Mouse (Mus musculus) heart, postnatal 4 days (tissue): ENCODE measurements around the gene Exoc4. TPM values are rescaled to one million over a fixed set of nuclear protein-coding genes. Genes with fewer than 3 reads are reported as not detected.

Source experiments
- DNase-seq: peaks from one replicate; pipeline ENCODE4 v3.0.0; 2021
- total RNA-seq, 2 experiments: library from RNA; stranded (reverse); gene quantifications; 2 replicates each; pipeline ENCODE4 v1.2.3; 2021

Exoc4 gene
- total RNA-seq, 2 experiments from 2014 or later, result 57.2 to 60.3 TPM

DNA sequence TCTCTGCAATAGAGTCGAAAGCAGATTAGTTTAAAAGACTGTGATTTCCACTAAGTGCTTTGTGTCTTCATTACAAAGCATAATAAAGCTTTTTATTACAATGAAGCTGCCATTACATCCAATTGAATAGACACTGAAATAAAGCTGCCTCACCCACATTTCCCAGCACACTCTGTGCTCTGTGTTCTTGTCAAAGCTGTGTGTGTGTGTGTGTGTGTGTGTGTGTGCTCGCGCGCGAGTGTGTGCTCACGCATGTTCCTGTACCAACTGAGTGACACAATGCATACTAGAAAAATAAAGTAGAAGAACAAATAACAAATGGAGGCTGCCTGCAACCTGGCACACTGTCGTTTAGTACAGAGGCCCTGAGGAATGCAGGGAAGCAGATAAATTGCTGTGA, 706.6 kb downstream of the Exoc4 start:
- DNase-seq, result no peak

GRCm38 (mm10) chr6:33958281-33958680, 709.4 kb downstream of the Exoc4 start:
- no peak for DNase-seq

DNA sequence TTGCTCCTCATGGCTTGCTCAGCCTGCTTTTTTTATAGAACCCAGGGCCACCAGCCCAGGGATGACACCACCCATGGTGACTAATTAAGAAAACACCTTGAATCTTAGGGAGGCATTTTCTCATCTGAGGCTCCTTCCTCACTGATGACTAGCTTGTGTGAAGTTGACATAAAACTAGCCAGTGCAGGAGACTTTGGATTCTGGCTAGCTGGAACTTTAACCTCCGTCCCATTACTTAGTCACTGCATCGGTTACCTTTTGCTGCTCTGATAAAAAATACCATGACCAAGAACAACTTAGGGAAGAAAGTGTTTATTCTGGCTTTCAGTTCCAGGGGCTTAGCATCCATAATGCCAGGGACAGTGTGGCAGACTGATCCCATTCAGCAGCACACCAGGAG, 711.9 kb downstream of the Exoc4 start:
- DNase-seq, result no peak

GRCm38 (mm10) chr6:33963092-33963491, 714.2 kb downstream of the Exoc4 start:
- DNase-seq, result no peak

- DNase-seq, result no peak
These were observed 716.7 kb downstream of the Exoc4 start for GRCm38 (mm10) chr6:33965571-33965970.

DNA sequence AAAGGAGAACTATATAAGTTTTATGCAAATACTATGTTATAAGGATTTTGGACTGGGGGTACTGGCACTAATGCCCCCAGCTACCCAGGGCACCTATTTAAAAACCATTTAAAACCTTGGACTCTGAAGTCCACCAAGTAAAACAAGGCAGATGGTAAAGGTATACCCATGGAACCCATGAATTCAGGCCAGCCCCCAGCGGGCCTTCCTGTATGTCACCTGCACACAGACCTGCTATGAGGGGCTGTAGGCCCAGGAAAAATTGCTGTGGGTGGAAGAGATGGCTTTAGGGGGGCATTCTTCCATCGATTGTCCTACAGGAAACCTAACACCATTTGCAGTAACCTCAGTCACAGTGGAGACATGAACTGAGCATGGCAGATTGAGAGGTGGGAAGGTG, 719.9 kb downstream of the Exoc4 start:
- DNase-seq, result no peak

- DNase-seq, result no peak
These were observed 723.9 kb downstream of the Exoc4 start for GRCm38 (mm10) chr6:33972801-33973200.

- DNase-seq, result no peak
These were observed 727.7 kb downstream of the Exoc4 start for GRCm38 (mm10) chr6:33976576-33976975.

DNA sequence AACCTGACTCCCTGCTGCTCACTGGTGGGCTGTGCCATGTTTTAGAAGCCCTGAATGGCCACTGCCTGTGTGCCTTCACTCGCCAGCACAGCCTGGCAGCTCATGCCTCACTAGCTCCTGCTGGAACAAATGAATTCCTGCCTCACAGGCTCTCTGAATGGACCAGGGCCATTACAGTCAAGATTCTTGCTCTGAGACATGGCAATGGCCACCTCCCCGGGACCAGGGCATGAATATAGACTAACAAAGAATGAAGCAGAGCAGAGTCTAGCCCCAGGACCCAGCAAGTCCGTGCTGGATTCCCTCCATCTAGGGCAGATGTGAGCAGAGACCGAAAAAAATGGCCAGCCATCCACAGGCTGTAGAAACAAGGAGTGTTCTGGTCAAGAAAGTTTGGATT, 728.6 kb downstream of the Exoc4 start:
- DNase-seq, result no peak

- DNase-seq, result no peak
These were observed 729.0 kb downstream of the Exoc4 start for GRCm38 (mm10) chr6:33977880-33978279.

- no peak for DNase-seq
These were observed 733.8 kb downstream of the Exoc4 start for GRCm38 (mm10) chr6:33982709-33983108.

- no peak for DNase-seq
These were observed 738.2 kb downstream of the Exoc4 start for GRCm38 (mm10) chr6:33987132-33987531.

GRCm38 (mm10) chr6:33992213-33993034, 743.5 kb downstream of the Exoc4 start:
- no peak for DNase-seq

DNA sequence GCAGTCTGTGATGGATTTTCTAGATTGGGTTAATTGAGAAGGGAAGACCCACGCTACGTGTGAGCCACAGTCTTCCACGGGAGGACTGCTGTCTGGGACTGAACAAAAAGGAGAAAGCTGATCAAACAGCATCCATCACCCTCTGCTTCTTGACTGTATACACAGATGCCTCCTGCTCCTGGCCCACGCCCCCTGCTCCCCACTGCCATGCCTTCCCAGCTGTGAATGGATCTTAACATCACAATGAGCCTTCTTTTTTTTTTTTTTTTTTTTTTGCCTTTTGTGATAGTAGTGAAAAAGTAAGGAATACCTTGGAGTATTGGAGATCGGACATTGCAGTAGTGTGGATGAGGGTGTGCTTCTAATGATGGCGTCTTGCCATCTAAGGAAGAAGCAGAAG, 745.0 kb downstream of the Exoc4 start:
- no peak for DNase-seq

DNA sequence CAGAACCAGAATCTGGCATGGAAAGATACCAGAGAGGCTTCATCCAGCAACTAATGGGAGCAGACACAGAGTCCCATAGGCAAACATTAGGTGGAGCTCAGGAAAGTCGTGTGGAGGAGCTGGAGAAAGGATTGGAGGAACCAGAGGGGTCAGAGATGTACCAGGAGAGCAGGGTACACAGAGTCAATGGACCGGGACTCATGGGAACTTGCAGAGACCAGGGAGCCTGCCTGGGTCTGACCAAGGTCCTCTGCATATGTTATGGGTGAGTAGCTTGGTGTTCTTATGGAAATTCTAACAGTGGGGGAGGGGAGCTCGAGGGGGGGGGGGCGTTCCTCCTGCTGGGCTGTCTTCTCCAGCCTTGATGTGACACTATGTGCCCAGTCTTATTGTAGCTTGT, 749.7 kb downstream of the Exoc4 start:
- DNase-seq, result no peak

- no peak for DNase-seq
These were observed 750.6 kb downstream of the Exoc4 start for GRCm38 (mm10) chr6:33999530-33999929.

DNA sequence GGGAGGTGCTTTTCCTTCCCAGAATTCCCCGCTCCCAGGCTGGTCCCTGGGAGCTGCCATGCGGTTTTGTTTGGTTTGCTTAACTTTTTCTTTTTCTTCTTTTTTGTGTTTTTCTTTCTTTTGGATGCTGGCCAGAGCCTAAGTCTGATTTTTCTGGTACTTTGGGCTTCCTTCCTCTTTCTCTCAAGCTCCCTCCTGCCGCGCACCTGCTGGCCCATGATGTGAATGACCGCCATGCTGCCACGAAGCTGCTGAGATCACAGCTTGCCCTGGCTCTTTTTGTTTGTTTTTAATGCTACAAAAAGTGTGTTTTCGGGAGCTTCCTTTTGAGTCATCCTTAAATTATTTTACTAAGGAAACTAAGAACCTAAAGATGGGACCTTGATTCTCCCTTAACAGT, 751.8 kb downstream of the Exoc4 start:
- DNase-seq, result no peak

DNA sequence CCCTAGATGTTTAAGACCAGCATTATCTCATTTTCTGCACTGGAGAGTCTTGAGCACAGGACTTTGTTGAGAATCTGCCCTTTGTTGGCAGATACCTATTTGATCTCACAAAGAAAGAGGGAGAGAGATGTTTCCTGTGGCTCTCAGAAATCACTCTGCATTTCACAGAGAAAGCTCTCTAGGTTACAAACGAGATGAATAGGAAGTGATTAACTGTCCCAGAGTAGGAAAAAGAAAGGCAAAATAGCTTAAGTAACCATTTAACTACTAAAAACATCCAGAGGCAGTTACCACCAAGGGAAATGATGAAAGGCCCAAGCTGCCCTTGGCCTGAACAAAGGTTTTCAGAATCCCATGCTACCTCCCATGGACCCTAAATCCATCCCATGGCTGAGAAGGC, 754.1 kb downstream of the Exoc4 start:
- no peak for DNase-seq

- no peak for DNase-seq
These were observed 764.6 kb downstream of the Exoc4 start for GRCm38 (mm10) chr6:34013469-34013868.

Other genes starting within 250 kb of the Exoc4 start
- 100 to 1,000 TPM; 391 to 402 TPM for gene Chchd3, start 188.8 kb upstream of the Exoc4 start, total RNA-seq